Mouse (Mus musculus) CH12.LX (cell line): ENCODE data around the gene Elane. TPM values are rescaled to one million over a fixed set of nuclear protein-coding genes. Genes with fewer than 3 reads are reported as not detected.

Experiments used
- DNase-seq: peaks from one replicate; pipeline ENCODE4 v3.0.0-alpha.2; 2013; ENCODE audit errors: extremely low read depth
- H3K27ac ChIP-seq: 2 replicates; pipeline ENCODE4 v1.5.1; 2012; ENCODE audit warnings: low read depth, mild to moderate bottlenecking, control low read depth, moderate library complexity; ENCODE audit not compliant: insufficient read depth
- H3K27me3 ChIP-seq: replicated peaks from 2 replicates; pipeline ENCODE3; 2012; ENCODE audit warnings: inconsistent platforms
- H3K36me3 ChIP-seq, 2 experiments: replicated peaks in 1 of 2; 2 replicates each; pipeline versions ENCODE3 to v1.6.1; 2012; ENCODE audit warnings: inconsistent platforms in 1 of 2, low read length in 1 of 2, mild to moderate bottlenecking in 1 of 2, mixed read lengths in 1 of 2, moderate library complexity in 1 of 2; ENCODE audit not compliant: control insufficient read depth in 1 of 2, insufficient read depth in 1 of 2
- H3K4me1 ChIP-seq, 2 experiments: 2 replicates each; pipeline ENCODE4 v1.6.1; 2012; ENCODE audit warnings: inconsistent platforms in 1 of 2, moderate library complexity in 1 of 2; ENCODE audit not compliant: insufficient read depth in 2 of 2, control insufficient read depth in 1 of 2
- H3K4me2 ChIP-seq: 2 replicates; pipeline ENCODE4 v1.6.1; 2012; ENCODE audit warnings: low read depth, mild to moderate bottlenecking, control low read depth; ENCODE audit not compliant: poor library complexity, insufficient read depth, severe bottlenecking
- H3K4me3 ChIP-seq, 3 experiments: fragments of 150-350 bp in 1 of 3; sonication (generic) in 1 of 3; replicated peaks in 1 of 3; 2 replicates each; pipeline versions ENCODE3 to v1.5.1; 2011 to 2012; ENCODE audit warnings: low read depth in 2 of 3, low read length in 2 of 3, mild to moderate bottlenecking in 2 of 3, moderate library complexity in 2 of 3, control low read depth in 1 of 3, improper control_type of control experiment in 1 of 3, inconsistent platforms in 1 of 3, mixed read lengths in 1 of 3; ENCODE audit not compliant: poor library complexity in 1 of 3
- H3K79me2 ChIP-seq: replicated peaks from 2 replicates; pipeline ENCODE4 v1.6.1; 2012; ENCODE audit warnings: mild to moderate bottlenecking, moderate library complexity; ENCODE audit not compliant: control insufficient read depth, poor library complexity, insufficient read depth, severe bottlenecking; ENCODE audit errors: extremely low read depth
- H3K9ac ChIP-seq: 2 replicates; pipeline ENCODE4 v1.6.1; 2012; ENCODE audit warnings: low read depth, mild to moderate bottlenecking, control low read depth, moderate library complexity; ENCODE audit not compliant: insufficient read depth
- H3K9me3 ChIP-seq: replicated peaks from 2 replicates; pipeline ENCODE3; 2012; ENCODE audit warnings: low read length, inconsistent platforms, mixed read lengths
- BHLHE40 ChIP-seq: IDR thresholded peaks from 2 replicates; pipeline ENCODE4 v1.6.1; 2011; ENCODE audit warnings: mild to moderate bottlenecking, low read depth, low read length, improper control_type of control experiment
- CTCF ChIP-seq, 2 experiments: IDR thresholded peaks in 1 of 2; conservative IDR thresholded peaks in 1 of 2; 2 replicates each; pipeline ENCODE4 v1.5.1; 2011 to 2012; ENCODE audit warnings: low read depth in 2 of 2, low read length in 2 of 2, improper control_type of control experiment in 1 of 2, inconsistent platforms in 1 of 2, mild to moderate bottlenecking in 1 of 2, moderate library complexity in 1 of 2
- EP300 ChIP-seq: IDR thresholded peaks from 2 replicates; pipeline ENCODE4 v1.6.1; 2011; ENCODE audit warnings: low read length, improper control_type of control experiment
- ETS1 ChIP-seq: conservative IDR thresholded peaks from 2 replicates; pipeline ENCODE4 v1.6.1; 2012; ENCODE audit warnings: low read depth, mild to moderate bottlenecking, inconsistent platforms, low read length, improper control_type of control experiment, moderate library complexity
- HCFC1 ChIP-seq: IDR thresholded peaks from 2 replicates; pipeline ENCODE4 v1.6.1; 2012; ENCODE audit warnings: low read depth, mild to moderate bottlenecking, inconsistent platforms, low read length, improper control_type of control experiment
- IRF4 ChIP-seq: IDR thresholded peaks from 2 replicates; pipeline ENCODE4 v1.6.1; 2014; ENCODE audit warnings: low read depth, mild to moderate bottlenecking, inconsistent platforms, low read length, improper control_type of control experiment
- JUN ChIP-seq: IDR thresholded peaks from 2 replicates; pipeline ENCODE4 v1.6.1; 2011; ENCODE audit warnings: low read depth, mild to moderate bottlenecking, low read length, improper control_type of control experiment, moderate library complexity; ENCODE audit not compliant: insufficient read depth
- JUND ChIP-seq: conservative IDR thresholded peaks from 2 replicates; pipeline ENCODE4 v1.6.1; 2011; ENCODE audit warnings: low read depth, low read length, improper control_type of control experiment
- KAT2A ChIP-seq: IDR thresholded peaks from 2 replicates; pipeline ENCODE4 v1.6.1; 2012; ENCODE audit warnings: low read length, improper control_type of control experiment, inconsistent platforms; ENCODE audit not compliant: insufficient replicate concordance
- MAX ChIP-seq: IDR thresholded peaks from 2 replicates; pipeline ENCODE4 v1.6.1; 2011; ENCODE audit warnings: low read length, improper control_type of control experiment
- MAZ ChIP-seq: IDR thresholded peaks from 2 replicates; pipeline ENCODE4 v1.6.1; 2012; ENCODE audit warnings: low read depth, mild to moderate bottlenecking, inconsistent platforms, low read length, improper control_type of control experiment, moderate library complexity
- MEF2A ChIP-seq: IDR thresholded peaks from 2 replicates; pipeline ENCODE4 v1.6.1; 2014; ENCODE audit warnings: low read depth, mild to moderate bottlenecking, inconsistent platforms, low read length, improper control_type of control experiment, borderline replicate concordance
- MYC ChIP-seq: IDR thresholded peaks from 2 replicates; pipeline ENCODE4 v1.6.1; 2011; ENCODE audit warnings: low read depth, mild to moderate bottlenecking, improper control_type of control experiment, low read length
- NELFE ChIP-seq: IDR thresholded peaks from 2 replicates; pipeline ENCODE4 v1.6.1; 2011; ENCODE audit warnings: low read depth, low read length, improper control_type of control experiment
- NRF1 ChIP-seq: IDR thresholded peaks from 2 replicates; pipeline ENCODE4 v1.6.1; 2014; ENCODE audit warnings: low read depth, mild to moderate bottlenecking, inconsistent platforms, low read length, improper control_type of control experiment, moderate library complexity
- PAX5 ChIP-seq: IDR thresholded peaks from 2 replicates; pipeline ENCODE4 v1.6.1; 2012; ENCODE audit warnings: low read length, inconsistent platforms, mixed read lengths
- POLR2A ChIP-seq: IDR thresholded peaks from 2 replicates; pipeline ENCODE4 v1.6.1; 2011; ENCODE audit warnings: low read depth, mild to moderate bottlenecking, improper control_type of control experiment, low read length
- POLR2AphosphoS2 ChIP-seq: IDR thresholded peaks from 2 replicates; pipeline ENCODE4 v1.6.1; 2011; ENCODE audit warnings: low read depth, low read length, improper control_type of control experiment
- RAD21 ChIP-seq: IDR thresholded peaks from 2 replicates; pipeline ENCODE4 v1.6.1; 2011; ENCODE audit warnings: low read depth, mild to moderate bottlenecking, low read length, improper control_type of control experiment, moderate library complexity
- SIN3A ChIP-seq: IDR thresholded peaks from 2 replicates; pipeline ENCODE4 v1.6.1; 2012; ENCODE audit warnings: low read length, improper control_type of control experiment, inconsistent platforms
- SMC3 ChIP-seq: IDR thresholded peaks from 2 replicates; pipeline ENCODE4 v1.6.1; 2011; ENCODE audit warnings: low read depth, low read length, improper control_type of control experiment
- TBP ChIP-seq: conservative IDR thresholded peaks from 2 replicates; pipeline ENCODE4 v1.6.1; 2011; ENCODE audit warnings: low read depth, low read length, improper control_type of control experiment
- TCF12 ChIP-seq: IDR thresholded peaks from 2 replicates; pipeline ENCODE4 v1.6.1; 2014; ENCODE audit warnings: low read depth, mild to moderate bottlenecking, inconsistent platforms, low read length, improper control_type of control experiment
- USF1 ChIP-seq: IDR thresholded peaks from 2 replicates; pipeline ENCODE4 v1.6.1; 2014; ENCODE audit warnings: low read depth, mild to moderate bottlenecking, inconsistent platforms, low read length, improper control_type of control experiment
- USF2 ChIP-seq: conservative IDR thresholded peaks from 2 replicates; pipeline ENCODE4 v1.6.1; 2011; ENCODE audit warnings: low read depth, low read length, improper control_type of control experiment
- ZC3H11A ChIP-seq: IDR thresholded peaks from 2 replicates; pipeline ENCODE4 v1.6.1; 2012; ENCODE audit warnings: low read depth, mild to moderate bottlenecking, inconsistent platforms, low read length, improper control_type of control experiment
- ZMIZ1 ChIP-seq: IDR thresholded peaks from 2 replicates; pipeline ENCODE4 v1.6.1; 2012; ENCODE audit warnings: low read depth, mild to moderate bottlenecking, inconsistent platforms, low read length, improper control_type of control experiment
- dilution Hi-C: fragments of 300-500 bp; cut with MboI; formaldehyde crosslinking; loops from 2 replicates; pipeline ENCODE4 v1.14.3; 2020; ENCODE audit warnings: low sequenced_read_pairs; ENCODE audit not compliant: extremely low pct_unique_long_range_greater_than_20kb, extremely low pct_ligation_motif_present
- in situ Hi-C: fragments of 300-500 bp; cut with MboI; formaldehyde crosslinking; loops from 3 replicates; pipeline ENCODE4 v1.14.3; 2019; ENCODE audit warnings: low sequenced_read_pairs, low pct_ligation_motif_present, low pct_unique_long_range_greater_than_20kb, mixed read lengths
- polyA plus RNA-seq: library from polyadenylated mRNA; unstranded; fragments of >175 nt; gene quantifications from 2 replicates; pipeline ENCODE4 v1.2.1, GENCODE M21; 2012; ENCODE audit warnings: low read depth; ENCODE audit not compliant: insufficient read length
- total RNA-seq, 2 experiments: library from RNA; depleted of rRNA; stranded (reverse); fragments of 300-350 nt in 1 of 2; fragments of >200 nt in 1 of 2; gene quantifications; 2 replicates each; pipeline ENCODE4 v1.2.3; 2012 to 2014

Gene Elane
- total and polyA plus RNA-seq, 3 experiments, result not detected

DNA sequence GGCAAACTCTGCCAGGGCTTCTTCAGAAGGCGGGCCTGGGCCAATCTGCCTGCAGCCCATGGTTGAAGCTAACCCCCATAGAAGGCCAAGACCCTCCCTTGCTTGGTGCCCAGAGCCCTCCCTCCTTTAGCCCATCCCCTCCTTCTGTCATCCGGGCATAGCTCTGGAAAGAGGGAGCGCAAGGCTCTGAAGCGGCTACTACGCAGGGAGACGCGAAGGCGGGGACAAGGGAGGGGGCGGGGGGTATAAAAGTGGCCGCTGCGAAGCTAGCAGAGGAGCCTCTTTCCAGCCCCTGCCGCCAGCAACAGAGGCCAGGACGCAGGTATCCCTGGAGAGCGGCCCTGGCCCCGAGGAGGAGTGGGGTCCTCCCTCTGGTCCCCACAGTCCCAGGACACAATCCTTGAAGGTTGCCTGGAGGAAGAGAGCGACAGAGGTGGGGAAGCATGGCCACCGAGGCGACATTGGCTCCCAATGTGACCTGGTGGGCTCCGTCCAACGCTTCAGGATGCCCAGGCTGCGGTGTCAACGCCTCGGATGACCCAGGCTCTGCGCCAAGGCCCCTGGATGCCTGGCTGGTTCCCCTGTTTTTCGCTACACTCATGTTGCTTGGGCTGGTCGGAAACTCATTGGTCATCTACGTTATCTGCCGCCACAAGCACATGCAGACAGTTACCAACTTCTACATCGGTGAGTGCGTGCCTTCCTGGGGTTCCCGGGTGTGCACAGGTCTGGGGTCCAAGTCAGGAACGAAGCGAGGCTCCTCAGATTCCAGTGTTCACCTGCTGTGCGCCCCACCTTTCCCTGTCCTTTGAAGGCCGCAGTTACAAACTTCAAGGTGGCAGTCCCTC lies 32.4 kb downstream of the Elane start:
- Histone ChIP-seq H3K27me3 (no peaks in the 10 kb centered on the region), H3K9me3 (peaks cover 4% of the 10 kb centered on the region), H3K4me1 (peaks cover 10 to 35% of the 10 kb centered on the region in 2 experiments), H3K9ac (no peak overlapping the region), H3K4me2 (no peak overlapping the region), H3K4me3 (no peak overlapping the region), H3K27ac (no peak overlapping the region), H3K79me2 (no peaks in the 10 kb centered on the region; the same call in 1 of the 2 replicates), H3K36me3 (peaks cover 0 to 7% of the 10 kb centered on the region in 2 experiments)
- no peak for DNase-seq
- in situ Hi-C loops, result no loop called here
- dilution Hi-C loops, result no loop called here
- no peak for TF ChIP-seq RAD21
- no peak for TF ChIP-seq ETS1
- TF ChIP-seq POLR2AphosphoS2, result no peak
- TF ChIP-seq JUN, result no peak
- TF ChIP-seq IRF4, result no peak
- TF ChIP-seq SMC3, result no peak
- no peak for TF ChIP-seq USF2
- TF ChIP-seq MAX, result no peak
- no peak for TF ChIP-seq POLR2A
- no peak for TF ChIP-seq NELFE
- TF ChIP-seq USF1, result no peak
- TF ChIP-seq KAT2A, result no peak
- no peak for TF ChIP-seq PAX5
- TF ChIP-seq TBP, result no peak
- TF ChIP-seq BHLHE40, result no peak
- TF ChIP-seq NRF1, result no peak
- no peak for TF ChIP-seq MYC
- no peak for TF ChIP-seq HCFC1

DNA sequence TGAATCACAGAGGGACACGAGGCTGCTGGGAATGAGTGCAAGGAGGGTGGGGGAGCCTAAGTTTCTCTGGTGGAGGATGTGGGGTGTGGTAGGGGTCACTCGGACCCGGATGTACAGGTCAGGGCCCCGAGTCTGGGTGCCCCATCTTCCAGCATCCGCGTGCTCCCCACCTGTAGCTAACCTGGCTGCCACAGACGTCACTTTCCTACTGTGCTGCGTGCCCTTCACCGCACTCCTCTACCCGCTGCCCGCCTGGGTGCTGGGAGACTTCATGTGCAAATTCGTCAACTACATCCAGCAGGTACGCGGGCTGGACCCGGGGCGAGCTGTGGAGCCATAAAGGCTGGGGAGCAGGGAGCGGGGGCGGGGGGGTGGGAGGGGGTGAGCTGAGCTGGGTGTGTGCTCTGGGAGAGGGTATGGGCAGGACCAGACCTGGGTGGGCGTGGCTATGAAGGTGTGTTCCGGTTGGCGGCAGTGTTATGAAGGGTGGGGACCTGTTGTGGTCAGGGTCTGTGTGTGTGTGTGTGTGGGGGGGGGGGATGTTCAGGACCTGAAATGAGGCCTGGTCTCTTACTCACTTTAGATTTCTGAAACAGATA lies 33.3 kb downstream of the Elane start:
- in situ Hi-C loops, result no loop called here
- Histone ChIP-seq H3K36me3 (peaks cover 0 to 2% of the 10 kb centered on the region in 2 experiments), H3K9me3 (peaks cover 4% of the 10 kb centered on the region), H3K27ac (no peak overlapping the region), H3K4me1 (peaks cover 10 to 38% of the 10 kb centered on the region in 2 experiments), H3K4me2 (no peak overlapping the region), H3K27me3 (no peaks in the 10 kb centered on the region), H3K4me3 (no peak overlapping the region), H3K9ac (no peak overlapping the region), H3K79me2 (no peaks in the 10 kb centered on the region; the same call in 1 of the 2 replicates)
- dilution Hi-C loops, result no loop called here
- DNase-seq, result no peak
- TF ChIP-seq KAT2A, result no peak
- no peak for TF ChIP-seq TBP
- TF ChIP-seq ZC3H11A, result no peak
- no peak for TF ChIP-seq TCF12
- no peak for TF ChIP-seq CTCF (conservative IDR thresholded peaks at IDR 0.05 in 1 of 2, IDR thresholded peaks at IDR 0.05 in 1 of 2; ENCODE audit: low read depth in 2 of 2, low read length in 2 of 2)
- no peak for TF ChIP-seq MAZ
- no peak for TF ChIP-seq POLR2AphosphoS2
- TF ChIP-seq BHLHE40, result no peak
- no peak for TF ChIP-seq EP300
- TF ChIP-seq MEF2A, result no peak
- no peak for TF ChIP-seq RAD21
- TF ChIP-seq SIN3A, result no peak
- no peak for TF ChIP-seq PAX5
- no peak for TF ChIP-seq JUND
- TF ChIP-seq ZMIZ1, result no peak
